Mouse (Mus musculus) stomach, embryonic 14.5 days (tissue): ENCODE results near the gene Kcng3. TPM values are rescaled to one million over a fixed set of nuclear protein-coding genes. Genes with fewer than 3 reads are reported as not detected.

Experiments
- ATAC-seq: fragments of 200-750 bp; cut with Nextera tagmentation; 2 replicates; pipeline ENCODE4 v1.8.0; 2017; ENCODE audit warnings: low read depth, moderate TSS enrichment; ENCODE audit not compliant: insufficient number of reproducible peaks, insufficient read depth, low FRiP score
- H3K27ac ChIP-seq: fragments of 300-500 bp; sonication (generic); 2 replicates; pipeline ENCODE4 v1.5.1; 2014; ENCODE audit warnings: mild to moderate bottlenecking, low read length, moderate library complexity, mixed read lengths
- H3K27me3 ChIP-seq: fragments of 300-500 bp; sonication (generic); 2 replicates; pipeline ENCODE4 v1.6.1; 2014; ENCODE audit warnings: low read length, control low read depth, mixed read lengths; ENCODE audit not compliant: control insufficient read depth, insufficient read depth
- H3K36me3 ChIP-seq: fragments of 300-500 bp; sonication (generic); 2 replicates; pipeline ENCODE4 v1.6.1; 2014; ENCODE audit warnings: mild to moderate bottlenecking, control low read depth, low read length, moderate library complexity, mixed read lengths; ENCODE audit not compliant: control insufficient read depth, insufficient read depth
- H3K4me1 ChIP-seq: fragments of 300-500 bp; sonication (generic); 2 replicates; pipeline ENCODE4 v1.6.1; 2014; ENCODE audit warnings: low read length, control low read depth, mixed read lengths; ENCODE audit not compliant: control insufficient read depth, insufficient read depth
- H3K4me2 ChIP-seq: fragments of 300-500 bp; sonication (generic); replicated peaks from 2 replicates; pipeline ENCODE4 v1.6.1; 2014; ENCODE audit warnings: low read depth, low read length, control low read depth
- H3K4me3 ChIP-seq: fragments of 300-500 bp; sonication (generic); 2 replicates; pipeline ENCODE4 v1.5.1; 2014; ENCODE audit warnings: low read depth, low read length, control low read depth
- H3K9ac ChIP-seq: fragments of 300-500 bp; sonication (generic); replicated peaks from 2 replicates; pipeline ENCODE4 v1.6.1; 2014; ENCODE audit warnings: low read depth, mild to moderate bottlenecking, control low read depth, low read length, moderate library complexity, mixed read lengths
- H3K9me3 ChIP-seq: fragments of 300-500 bp; sonication (generic); 2 replicates; pipeline ENCODE4 v1.6.1; 2016; ENCODE audit warnings: low read depth, low read length, control low read depth; ENCODE audit not compliant: control insufficient read depth
- WGBS: fragments of 180-500 bp; shearing (Covaris S2); extraction: QIAGEN DNeasy Blood & Tissue Kit; methylation state at CpG from one replicate; pipeline ENCODE4 v1.1.7; 2014; 5-methylcytosine and 5-hydroxymethylcytosine counted together
- polyA plus RNA-seq: library from polyadenylated mRNA; unstranded; fragments of >200 nt; fragmentation: Nextera tagmentation; extraction: Ambion mirVana; gene quantifications from 2 replicates; pipeline ENCODE4 v1.2.1, GENCODE M21; 2014

Gene Kcng3
- polyA plus RNA-seq, 1 experiment from 2014 or later = not detected

GRCm38 (mm10) chr17:83572366-83572765 is 59.3 kb downstream of the Kcng3 start:
- 26% methylated on average over 4 of the region's 4 CpGs for WGBS
- H3K9me3 ChIP-seq = no peaks in the 10 kb centered on the region
- H3K27me3 ChIP-seq = no peaks in the 10 kb centered on the region
- ATAC-seq = peak; percentile 25; the same call in 1 of the 2 replicates
- H3K4me1 ChIP-seq = no peaks in the 10 kb centered on the region
- H3K4me2 ChIP-seq = no peak overlapping the region
- H3K9ac ChIP-seq = no peak overlapping the region
- H3K4me3 ChIP-seq = no peak overlapping the region
- no peak overlapping the region for H3K27ac ChIP-seq
- H3K36me3 ChIP-seq = no peaks in the 10 kb centered on the region

GRCm38 (mm10) chr17:83567375-83567774 is 64.3 kb downstream of the Kcng3 start:
- Histone ChIP-seq H3K4me2 (no peak overlapping the region), H3K36me3 (no peaks in the 10 kb centered on the region), H3K27ac (no peak overlapping the region), H3K4me1 (no peaks in the 10 kb centered on the region), H3K9ac (no peak overlapping the region), H3K9me3 (no peaks in the 10 kb centered on the region), H3K27me3 (no peaks in the 10 kb centered on the region), H3K4me3 (no peak overlapping the region)
- ATAC-seq = no peak
- 52% methylated on average over 8 of the region's 8 CpGs for WGBS

- 48% methylated on average over 4 of the region's 4 CpGs for WGBS
- Histone ChIP-seq H3K4me1 (no peaks in the 10 kb centered on the region), H3K9ac (no peak overlapping the region), H3K27ac (no peak overlapping the region), H3K9me3 (no peaks in the 10 kb centered on the region), H3K27me3 (no peaks in the 10 kb centered on the region), H3K4me3 (no peak overlapping the region), H3K36me3 (no peaks in the 10 kb centered on the region), H3K4me2 (no peak overlapping the region)
- no peak for ATAC-seq
These were observed 66.2 kb downstream of the Kcng3 start for GRCm38 (mm10) chr17:83565506-83565905.

DNA sequence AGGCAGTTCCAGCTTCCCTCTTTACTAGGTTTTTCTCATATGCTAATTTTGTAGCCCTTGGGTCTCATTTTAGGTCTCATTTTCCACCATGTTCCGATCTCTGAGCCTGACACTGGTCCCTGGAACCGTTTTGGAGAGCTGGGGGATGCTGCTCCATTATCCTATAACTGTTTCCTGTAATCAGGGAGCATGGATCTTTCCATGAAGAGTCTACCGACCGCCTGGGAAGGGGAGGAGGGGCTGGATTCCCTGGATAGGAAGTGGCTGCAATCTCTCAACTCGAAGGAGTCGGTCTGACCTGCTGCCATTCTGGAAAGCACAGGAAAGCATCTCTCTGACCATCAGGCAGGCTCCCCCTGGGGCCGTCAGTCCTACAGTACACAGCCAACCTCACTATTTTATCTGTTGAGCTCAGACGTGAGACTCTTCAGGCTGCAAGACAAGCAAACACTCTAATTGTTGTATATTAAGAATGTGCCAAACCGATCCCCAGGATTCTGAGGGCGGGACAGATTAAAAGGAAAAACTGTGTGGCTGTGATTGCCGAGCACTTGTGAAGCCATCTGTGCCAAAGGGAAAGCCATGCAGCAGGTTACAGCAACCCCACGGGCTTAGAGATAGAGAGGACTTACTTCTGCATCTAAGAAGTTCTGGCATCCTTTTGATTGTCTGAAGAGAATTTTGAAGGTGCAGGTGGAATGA is 67.4 kb downstream of the Kcng3 start:
- Histone ChIP-seq H3K4me2 (no peak overlapping the region), H3K9ac (no peak overlapping the region)

DNA sequence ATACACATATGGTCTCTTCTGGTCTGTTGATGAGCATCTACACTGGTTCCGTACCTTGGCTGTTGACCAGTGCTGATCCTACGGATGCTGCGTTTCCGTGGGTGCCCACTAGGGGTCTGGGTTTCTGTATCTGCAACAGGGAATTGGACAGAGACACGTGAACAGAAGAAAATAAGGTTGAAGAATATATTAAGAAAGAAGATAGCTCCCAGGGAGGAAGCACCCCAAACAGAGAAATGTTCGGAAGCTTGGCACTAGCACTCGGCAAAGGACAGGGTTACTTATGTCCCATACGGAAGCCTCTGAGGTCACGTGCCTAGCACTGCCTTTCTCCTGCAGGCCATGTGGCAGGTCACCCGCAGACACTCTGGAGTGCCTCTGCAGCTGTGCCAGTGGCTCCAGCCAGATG is 68.0 kb downstream of the Kcng3 start:
- H3K4me3 ChIP-seq = no peak overlapping the region
- H3K9ac ChIP-seq = no peak overlapping the region
- WGBS = 50% methylated on average over 10 of the region's 10 CpGs
- no peak overlapping the region for H3K4me2 ChIP-seq
- no peaks in the 10 kb centered on the region for H3K36me3 ChIP-seq
- H3K27me3 ChIP-seq = no peaks in the 10 kb centered on the region
- no peaks in the 10 kb centered on the region for H3K4me1 ChIP-seq
- H3K9me3 ChIP-seq = no peaks in the 10 kb centered on the region
- no peak overlapping the region for H3K27ac ChIP-seq
- ATAC-seq = 0 out of 2 replicates have a peak, but pooled peaks have one; percentile 23

More for the DNA sequence above, 67.4 kb downstream of the Kcng3 start:
- H3K9me3 ChIP-seq = no peaks in the 10 kb centered on the region
- H3K27ac ChIP-seq = no peak overlapping the region
- no peak for ATAC-seq
- H3K36me3 ChIP-seq = no peaks in the 10 kb centered on the region
- no peaks in the 10 kb centered on the region for H3K4me1 ChIP-seq
- H3K27me3 ChIP-seq = no peaks in the 10 kb centered on the region
- H3K4me3 ChIP-seq = no peak overlapping the region
- WGBS = 51% methylated on average over 12 of the region's 12 CpGs

DNA sequence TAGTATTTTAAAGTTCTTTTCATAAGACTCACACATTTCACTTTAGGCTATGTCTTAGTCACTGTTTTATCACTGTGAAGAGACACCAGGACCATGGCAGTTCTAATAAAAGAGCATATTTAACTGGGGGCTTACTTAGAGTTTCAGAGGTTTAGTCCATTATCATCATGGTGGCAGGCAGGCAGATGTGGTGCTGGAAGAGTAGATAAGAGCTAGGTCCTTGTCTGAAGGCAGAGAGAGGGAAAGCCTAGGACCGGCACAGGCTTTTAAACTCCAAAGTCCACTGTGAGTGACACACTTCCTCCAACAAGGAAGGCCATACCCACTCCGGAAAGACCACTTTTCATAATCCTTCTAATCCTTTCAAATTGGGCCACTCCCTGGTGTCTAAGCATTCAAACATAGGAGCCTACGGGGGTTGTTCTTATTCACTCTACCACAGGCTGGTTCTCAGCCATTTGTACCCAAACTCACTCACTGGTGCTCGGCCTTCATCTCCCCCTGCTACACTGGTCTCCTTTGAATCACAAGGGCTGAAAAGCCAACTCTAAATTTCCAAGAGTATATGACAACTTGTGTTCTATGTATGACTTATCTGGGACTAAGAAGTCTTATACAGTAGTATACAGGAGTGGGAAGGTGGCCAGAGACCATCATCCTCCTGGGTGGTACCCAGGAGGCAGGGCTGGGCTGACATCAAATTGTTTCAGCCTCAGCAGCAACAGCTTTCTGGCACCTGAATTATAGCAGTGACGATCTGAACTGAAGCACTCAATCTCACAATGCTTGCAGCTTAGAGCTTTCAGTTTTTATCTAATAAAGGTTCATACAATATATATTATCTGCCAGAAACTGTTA is 69.3 kb downstream of the Kcng3 start:
- no peak overlapping the region for H3K27ac ChIP-seq
- no peak; the same call in 1 of the 2 replicates for ATAC-seq
- no peaks in the 10 kb centered on the region for H3K9me3 ChIP-seq

DNA sequence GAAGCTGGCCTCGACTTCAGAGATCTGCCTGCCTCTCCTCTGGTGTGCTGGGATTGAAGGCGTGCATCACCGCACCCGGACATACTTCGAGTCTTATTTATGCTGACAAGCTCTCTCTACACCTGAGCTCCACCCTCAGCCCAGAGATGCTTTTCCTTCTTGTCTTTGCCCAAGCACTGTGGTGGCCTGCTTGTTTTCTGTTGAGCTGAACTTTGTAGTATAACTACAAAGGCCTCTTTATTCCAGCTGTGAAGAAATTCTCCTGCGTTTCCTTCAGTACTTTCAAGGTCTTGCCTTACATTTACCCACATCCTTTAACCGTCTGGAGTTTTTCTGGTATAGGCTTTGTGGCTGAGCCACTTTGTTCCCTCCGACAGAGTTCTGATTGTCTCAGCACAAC is 72.6 kb downstream of the Kcng3 start:
- Histone ChIP-seq H3K4me2 (no peak overlapping the region), H3K4me3 (no peak overlapping the region), H3K36me3 (no peaks in the 10 kb centered on the region), H3K4me1 (no peaks in the 10 kb centered on the region), H3K9ac (no peak overlapping the region), H3K27me3 (no peaks in the 10 kb centered on the region), H3K27ac (no peak overlapping the region), H3K9me3 (no peaks in the 10 kb centered on the region)
- no peak for ATAC-seq
- 77% methylated on average over 8 of the region's 8 CpGs for WGBS

More for the DNA sequence above, 69.3 kb downstream of the Kcng3 start:
- no peak overlapping the region for H3K4me2 ChIP-seq
- H3K4me1 ChIP-seq = no peaks in the 10 kb centered on the region
- WGBS = 90% methylated on average over 5 of the region's 5 CpGs
- no peak overlapping the region for H3K9ac ChIP-seq
- no peak overlapping the region for H3K4me3 ChIP-seq
- H3K36me3 ChIP-seq = no peaks in the 10 kb centered on the region
- no peaks in the 10 kb centered on the region for H3K27me3 ChIP-seq

GRCm38 (mm10) chr17:83555836-83556235 is 75.9 kb downstream of the Kcng3 start:
- Histone ChIP-seq H3K27ac (no peak overlapping the region), H3K9me3 (no peaks in the 10 kb centered on the region), H3K4me2 (no peak overlapping the region), H3K27me3 (no peaks in the 10 kb centered on the region), H3K9ac (no peak overlapping the region), H3K4me1 (no peaks in the 10 kb centered on the region), H3K36me3 (no peaks in the 10 kb centered on the region), H3K4me3 (no peak overlapping the region)
- ATAC-seq = no peak
- 90% methylated on average over 11 of the region's 11 CpGs for WGBS
